Mouse (Mus musculus): ENCODE results near the gene Fn1. TPM values are rescaled to one million over a fixed set of nuclear protein-coding genes. Genes with fewer than 3 reads are reported as not detected.
A peak's percentile ranks its signal among the peaks of the same experiment; 100 is the strongest.

The Fn1 gene
- polyA plus RNA-seq (2015; fragmentation: Nextera tagmentation; extraction: Ambion mirVana): 219 and 234 TPM in 2 replicates

GRCm38 (mm10) chr1:71652551-71653399 lies at the start of gene Fn1:
TSS of gene Fn1 (minus strand) at chr1:71653200.
- under 1% methylated on average over 61 of the region's 63 CpGs for WGBS
- Histone ChIP-seq H3K27ac (peak within 1 kb of the TSS; percentile 98), H3K4me1 (peaks cover 44% of the 10 kb centered on the region), H3K27me3 (no peaks in the 10 kb centered on the region), H3K36me3 (peaks cover 32% of the 10 kb centered on the region), H3K9me3 (no peaks in the 10 kb centered on the region), H3K9ac (peak within 1 kb of the TSS; percentile 94), H3K4me2 (replicated peaks) (peak within 1 kb of the TSS; percentile 80), H3K4me3 (peak within 1 kb of the TSS; percentile 79)
- ATAC-seq (ENCODE audit: low FRiP score, low read depth): peak; percentile 94

GRCm38 (mm10) chr1:71696093-71696492 lies 43.1 kb upstream of the Fn1 start:
- H3K27me3 ChIP-seq: no peaks in the 10 kb centered on the region
- no peak overlapping the region for H3K4me3 ChIP-seq
- no peak overlapping the region for H3K9ac ChIP-seq
- no peaks in the 10 kb centered on the region for H3K9me3 ChIP-seq
- H3K4me2 ChIP-seq (replicated peaks): no peak overlapping the region
- ATAC-seq (ENCODE audit: low FRiP score, low read depth): no peak
- peaks cover 12% of the 10 kb centered on the region for H3K4me1 ChIP-seq
- WGBS: 82% methylated on average over 3 of the region's 3 CpGs
- no peak overlapping the region for H3K27ac ChIP-seq
- no peaks in the 10 kb centered on the region for H3K36me3 ChIP-seq

DNA sequence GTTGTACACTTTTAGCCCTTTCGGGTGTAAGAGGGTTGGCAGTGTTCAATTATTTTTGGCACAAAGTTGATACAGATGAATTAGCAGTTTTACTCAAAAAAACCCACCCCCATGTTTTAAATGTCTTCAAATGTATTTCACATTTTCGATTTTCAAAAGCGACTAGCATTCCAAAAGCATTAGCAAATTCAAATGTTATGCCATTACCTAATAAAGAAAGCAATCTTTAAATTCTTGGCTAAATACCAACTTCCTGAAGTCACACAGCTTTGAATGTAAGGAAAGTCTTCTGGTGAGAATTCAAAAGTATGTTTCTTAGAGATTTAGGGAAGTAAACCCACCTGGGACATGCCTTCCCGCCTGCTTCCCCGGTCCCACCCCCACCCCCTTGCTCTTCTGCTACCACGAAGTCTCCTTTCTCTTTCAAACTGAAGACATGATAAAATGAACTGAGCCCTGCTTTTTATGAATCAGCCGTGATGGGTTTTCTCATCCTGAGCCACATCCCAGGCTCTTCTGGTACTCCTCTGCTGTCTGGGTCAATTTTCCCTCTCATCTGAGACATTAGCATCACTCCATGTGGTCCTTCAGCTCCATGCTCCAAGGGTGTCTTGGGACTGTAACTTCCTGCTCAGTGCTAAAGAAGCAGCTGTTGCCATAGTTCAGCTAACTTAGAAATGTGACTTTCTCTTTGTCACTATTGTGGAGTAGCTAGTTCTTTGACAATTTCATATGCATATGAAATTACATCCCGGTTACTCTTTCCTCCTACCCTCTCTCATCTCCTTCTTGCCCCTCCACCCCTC lies 38.7 kb upstream of the Fn1 start:
- Histone ChIP-seq H3K27me3 (no peaks in the 10 kb centered on the region), H3K4me1 (peaks cover 20% of the 10 kb centered on the region), H3K36me3 (no peaks in the 10 kb centered on the region), H3K27ac (no peak overlapping the region; the same call in 1 of the 2 replicates), H3K4me3 (no peak overlapping the region), H3K9ac (no peak overlapping the region), H3K9me3 (no peaks in the 10 kb centered on the region), H3K4me2 (replicated peaks) (no peak overlapping the region; the same call in 1 of the 2 replicates)
- ATAC-seq (ENCODE audit: low FRiP score, low read depth): no peak
- 46% methylated on average over 8 of the region's 8 CpGs for WGBS

DNA sequence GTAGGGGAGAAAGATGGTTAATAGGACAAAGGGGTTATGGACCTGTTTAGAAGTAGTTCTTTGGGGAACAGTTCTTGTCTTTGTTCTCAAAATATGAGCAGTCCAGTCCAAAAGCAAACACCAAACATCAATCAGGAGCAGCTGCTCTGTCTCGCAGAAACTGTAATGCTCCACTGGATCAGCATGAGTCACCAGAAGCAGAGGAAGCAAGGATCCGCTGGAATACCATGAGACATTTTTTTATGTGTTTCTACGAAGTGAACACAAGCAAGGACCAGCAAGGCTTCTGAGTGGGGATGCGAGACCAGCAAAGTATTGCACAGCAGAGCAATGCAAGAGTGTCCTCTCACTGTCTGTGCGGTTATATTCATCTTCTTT lies 35.9 kb upstream of the Fn1 start:
- Histone ChIP-seq H3K27me3 (no peaks in the 10 kb centered on the region), H3K27ac (no peak overlapping the region), H3K36me3 (no peaks in the 10 kb centered on the region), H3K4me1 (peaks cover 34% of the 10 kb centered on the region), H3K4me3 (no peak overlapping the region), H3K9ac (no peak overlapping the region), H3K9me3 (no peaks in the 10 kb centered on the region), H3K4me2 (replicated peaks) (no peak overlapping the region)
- WGBS: 85% methylated on average over 5 of the region's 5 CpGs
- ATAC-seq (ENCODE audit: low FRiP score, low read depth): no peak

DNA sequence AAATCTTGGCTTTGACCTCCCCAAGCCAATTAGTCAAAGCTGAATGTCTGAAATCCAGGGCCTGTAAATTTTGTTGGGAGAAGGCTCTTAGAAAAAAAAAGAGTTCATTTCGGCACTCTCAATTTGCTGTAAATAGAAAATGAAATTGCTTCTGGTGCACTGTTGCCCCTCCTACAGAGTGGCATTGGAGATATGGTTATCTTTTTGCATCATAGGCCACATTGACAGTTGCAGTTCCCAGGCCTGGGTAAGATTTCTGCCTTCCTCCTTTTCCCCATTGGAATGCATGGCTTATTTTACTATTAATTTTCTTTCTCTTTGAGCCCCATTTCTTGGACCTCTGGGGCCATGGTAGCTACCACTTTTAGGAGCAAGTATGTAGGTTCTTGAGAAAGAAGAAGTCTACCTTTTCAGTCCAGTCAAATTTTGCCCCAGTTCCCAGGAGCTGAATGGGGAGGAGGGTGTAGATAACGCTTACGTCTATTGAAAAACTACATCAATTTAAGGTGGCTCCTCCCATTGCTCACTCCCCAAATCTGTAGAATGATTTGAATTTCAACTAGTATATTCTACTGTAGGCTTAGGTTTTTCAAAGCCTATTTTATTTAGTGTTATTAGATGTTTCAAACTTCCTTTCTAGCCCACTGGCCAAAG lies 35.4 kb upstream of the Fn1 start:
- 95% methylated on average over 3 of the region's 3 CpGs for WGBS
- no peak overlapping the region for H3K9ac ChIP-seq
- H3K4me2 ChIP-seq (replicated peaks): no peak overlapping the region
- H3K36me3 ChIP-seq: no peaks in the 10 kb centered on the region
- H3K27me3 ChIP-seq: no peaks in the 10 kb centered on the region
- H3K9me3 ChIP-seq: no peaks in the 10 kb centered on the region
- H3K4me1 ChIP-seq: peaks cover 39% of the 10 kb centered on the region
- no peak overlapping the region for H3K4me3 ChIP-seq
- ATAC-seq (ENCODE audit: low FRiP score, low read depth): no peak
- no peak overlapping the region for H3K27ac ChIP-seq

DNA sequence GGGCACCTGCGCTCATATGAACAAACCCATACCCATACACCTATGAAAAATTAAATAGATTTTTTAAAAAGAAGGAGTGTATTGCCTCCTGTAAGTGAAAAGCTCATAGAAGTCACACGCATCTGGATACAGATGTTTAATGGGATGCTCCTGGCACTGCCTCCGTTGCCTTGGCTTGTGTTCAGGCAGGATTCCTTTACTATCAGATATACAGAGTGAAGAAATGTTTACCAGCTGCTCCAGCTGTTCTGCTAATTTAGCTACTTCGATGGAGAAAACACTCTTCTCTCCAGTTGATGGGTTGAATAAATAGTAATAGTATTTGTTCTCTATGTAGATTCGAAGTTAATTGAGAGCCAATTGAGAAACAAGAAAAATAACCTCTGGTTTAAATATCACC lies 33.8 kb upstream of the Fn1 start:
- Histone ChIP-seq H3K4me1 (peaks cover 47% of the 10 kb centered on the region), H3K4me3 (no peak overlapping the region), H3K27me3 (no peaks in the 10 kb centered on the region), H3K9ac (no peak overlapping the region), H3K36me3 (no peaks in the 10 kb centered on the region), H3K4me2 (replicated peaks) (no peak overlapping the region), H3K27ac (no peak overlapping the region), H3K9me3 (no peaks in the 10 kb centered on the region)
- no peak for ATAC-seq (ENCODE audit: low FRiP score, low read depth)
- WGBS: 71% methylated on average over 5 of the region's 5 CpGs

- Histone ChIP-seq H3K27me3 (no peaks in the 10 kb centered on the region), H3K4me2 (replicated peaks) (no peak overlapping the region), H3K4me3 (no peak overlapping the region), H3K9ac (no peak overlapping the region), H3K4me1 (peaks cover 43% of the 10 kb centered on the region), H3K27ac (no peak overlapping the region), H3K36me3 (no peaks in the 10 kb centered on the region), H3K9me3 (no peaks in the 10 kb centered on the region)
- 45% methylated on average over 6 of the region's 6 CpGs for WGBS
- ATAC-seq (ENCODE audit: low FRiP score, low read depth): peak; percentile 65
Observed at GRCm38 (mm10) chr1:71683736-71684135, 30.7 kb upstream of the Fn1 start.

- peak; percentile 68 for ATAC-seq (ENCODE audit: low FRiP score, low read depth)
- H3K4me1 ChIP-seq: peaks cover 43% of the 10 kb centered on the region
- H3K36me3 ChIP-seq: no peaks in the 10 kb centered on the region
- H3K9me3 ChIP-seq: no peaks in the 10 kb centered on the region
- no peak overlapping the region for H3K4me3 ChIP-seq
- no peak overlapping the region; the same call in 1 of the 2 replicates for H3K4me2 ChIP-seq (replicated peaks)
- no peaks in the 10 kb centered on the region for H3K27me3 ChIP-seq
- H3K27ac ChIP-seq: no peak overlapping the region
- 16% methylated on average over 5 of the region's 5 CpGs for WGBS
- H3K9ac ChIP-seq: no peak overlapping the region
Observed at GRCm38 (mm10) chr1:71682194-71682715, 29.3 kb upstream of the Fn1 start.

DNA sequence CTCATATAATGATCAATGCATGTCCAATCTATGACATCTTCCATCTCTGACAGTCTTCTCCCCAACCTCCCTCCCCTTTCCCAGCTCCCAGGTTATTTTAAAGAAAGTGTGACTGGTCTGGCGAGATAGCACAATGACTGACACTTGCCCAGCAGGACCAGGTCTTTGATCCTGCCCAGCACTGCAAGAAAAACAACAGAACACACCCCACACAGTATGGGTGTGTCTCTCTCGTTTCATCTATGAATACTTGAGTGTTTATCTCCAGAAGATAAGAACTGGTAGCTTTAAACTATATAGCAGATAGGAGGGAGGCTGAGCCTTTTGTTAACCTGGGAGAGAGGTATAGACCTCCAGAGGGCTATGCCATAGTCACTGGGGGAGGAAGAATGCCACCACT lies 28.3 kb upstream of the Fn1 start:
- H3K9ac ChIP-seq: no peak overlapping the region
- ATAC-seq (ENCODE audit: low FRiP score, low read depth): no peak

GRCm38 (mm10) chr1:71680046-71680672 lies 27.2 kb upstream of the Fn1 start:
- no peaks in the 10 kb centered on the region for H3K27me3 ChIP-seq
- 81% methylated on average over 8 of the region's 8 CpGs for WGBS
- peaks cover 31% of the 10 kb centered on the region for H3K4me1 ChIP-seq
- H3K4me3 ChIP-seq: no peak overlapping the region
- no peaks in the 10 kb centered on the region for H3K9me3 ChIP-seq
- no peak overlapping the region for H3K9ac ChIP-seq
- H3K27ac ChIP-seq: no peak overlapping the region
- H3K36me3 ChIP-seq: no peaks in the 10 kb centered on the region
- no peak overlapping the region for H3K4me2 ChIP-seq (replicated peaks)
- ATAC-seq (ENCODE audit: low FRiP score, low read depth): no peak

More for the DNA sequence above, 28.3 kb upstream of the Fn1 start:
- no peaks in the 10 kb centered on the region for H3K27me3 ChIP-seq
- WGBS: 22% methylated on average over 2 of the region's 2 CpGs
- H3K27ac ChIP-seq: no peak overlapping the region
- no peaks in the 10 kb centered on the region for H3K9me3 ChIP-seq
- no peaks in the 10 kb centered on the region for H3K36me3 ChIP-seq
- peaks cover 35% of the 10 kb centered on the region for H3K4me1 ChIP-seq
- H3K4me3 ChIP-seq: no peak overlapping the region
- H3K4me2 ChIP-seq (replicated peaks): no peak overlapping the region

DNA sequence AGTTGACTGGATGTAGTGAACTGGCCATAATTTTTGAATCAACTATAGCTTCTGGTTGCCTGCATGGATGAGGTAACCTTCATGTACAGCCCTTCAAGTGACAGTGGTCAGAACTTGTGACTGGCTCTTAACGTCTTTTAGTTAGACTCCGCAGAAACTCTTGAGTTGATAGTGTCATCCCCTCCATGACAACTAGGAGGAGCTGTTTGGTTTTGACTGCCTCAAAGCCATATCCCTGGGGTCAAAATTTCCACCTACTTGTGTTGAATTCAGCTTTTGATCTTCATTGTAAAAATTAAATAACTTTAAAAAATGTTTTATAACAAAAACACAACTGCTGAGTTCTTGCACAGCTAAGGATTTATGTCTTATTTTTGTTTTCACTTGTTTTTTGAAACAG lies 22.4 kb upstream of the Fn1 start:
- 0 out of 2 replicates have a peak, but pooled peaks cover 4% of the 10 kb centered on the region for H3K9me3 ChIP-seq
- WGBS: 72% methylated on average over 2 of the region's 2 CpGs
- H3K27ac ChIP-seq: no peak overlapping the region
- H3K4me2 ChIP-seq (replicated peaks): no peak overlapping the region
- no peaks in the 10 kb centered on the region for H3K27me3 ChIP-seq
- H3K36me3 ChIP-seq: no peaks in the 10 kb centered on the region
- no peak for ATAC-seq (ENCODE audit: low FRiP score, low read depth)
- H3K4me3 ChIP-seq: no peak overlapping the region
- H3K9ac ChIP-seq: no peak overlapping the region
- H3K4me1 ChIP-seq: peaks cover 5% of the 10 kb centered on the region; the same call in 1 of the 2 replicates

All from limb, embryonic 13.5 days (tissue).